Mouse (Mus musculus) B cell, adult 2 months (primary cell): Measurements from ENCODE around the gene Ppm1j.
"Not testable (repeated sequence)": the region's sequence is repeated elsewhere in the genome, so short reads cannot be mapped to it uniquely, and the experiment has no call there.

Source experiments
- DNase-seq, 2 experiments: peaks; one replicate each; pipeline ENCODE4 v3.0.0; 2022

Gene Ppm1j

GRCm38 (mm10) chr3:104780561-104781420, at the start of gene Ppm1j:
TSS of gene Ppm1j (plus strand) at chr3:104781056.
- peak; percentile 64 to 67 for DNase-seq

- no peak for DNase-seq
Observed at GRCm38 (mm10) chr3:104732907-104733306, 47.9 kb upstream of the Ppm1j start.

DNA sequence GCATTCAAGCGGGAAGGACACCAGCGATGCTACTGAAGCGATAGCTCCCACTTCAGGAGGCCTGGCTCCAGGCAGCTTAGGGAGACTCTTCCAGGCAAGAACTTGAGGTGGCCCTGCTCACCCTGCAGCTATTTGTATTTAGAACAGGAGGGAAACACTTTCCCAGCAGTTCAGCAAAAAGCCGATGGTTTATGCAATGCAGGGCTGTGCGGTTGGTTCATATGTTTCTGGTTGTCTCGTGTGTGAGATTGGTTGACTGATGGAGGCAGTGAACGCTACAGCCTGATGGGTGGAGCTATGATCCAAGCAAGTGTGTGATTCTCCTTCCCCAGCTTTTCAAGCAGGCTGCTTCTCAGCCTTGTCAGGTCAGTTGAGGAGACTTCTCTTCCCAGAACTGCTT, 46.2 kb upstream of the Ppm1j start:
- DNase-seq: no peak

GRCm38 (mm10) chr3:104741954-104742353, 38.9 kb upstream of the Ppm1j start:
- DNase-seq: no peak

- no peak for DNase-seq
Observed at GRCm38 (mm10) chr3:104743161-104743560, 37.7 kb upstream of the Ppm1j start.

GRCm38 (mm10) chr3:104743864-104744263, 37.0 kb upstream of the Ppm1j start:
- no peak for DNase-seq

GRCm38 (mm10) chr3:104752845-104753244, 28.0 kb upstream of the Ppm1j start:
- DNase-seq: peak; percentile 33 to 42

DNA sequence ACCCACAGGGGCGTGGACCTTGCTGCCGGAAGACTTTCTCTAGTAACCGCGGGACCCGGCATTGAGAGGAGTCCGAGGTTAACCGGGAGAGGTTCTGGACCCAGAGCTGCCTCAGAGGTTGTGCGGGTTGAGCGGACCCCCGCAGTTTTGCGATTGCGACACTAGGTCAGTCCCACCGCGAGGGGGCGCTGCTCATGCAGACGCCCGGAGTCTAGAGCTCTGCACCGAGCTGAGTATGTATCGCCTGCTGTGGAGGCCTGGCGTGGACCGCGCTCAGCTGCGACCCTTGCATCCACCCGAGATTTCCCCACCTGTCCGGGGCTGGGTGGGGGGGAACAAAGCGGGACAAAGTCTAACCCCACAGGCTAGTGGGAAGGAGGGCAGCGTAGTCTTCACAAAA, 22.4 kb upstream of the Ppm1j start:
- DNase-seq: peak; percentile 79 to 80

- DNase-seq: no peak
Observed at GRCm38 (mm10) chr3:104758869-104759268, 22.0 kb upstream of the Ppm1j start.

GRCm38 (mm10) chr3:104762103-104762863, 18.6 kb upstream of the Ppm1j start:
- DNase-seq: not testable (repeated sequence)

GRCm38 (mm10) chr3:104765021-104765420, 15.8 kb upstream of the Ppm1j start:
- peak; percentile 43 to 52 for DNase-seq

DNA sequence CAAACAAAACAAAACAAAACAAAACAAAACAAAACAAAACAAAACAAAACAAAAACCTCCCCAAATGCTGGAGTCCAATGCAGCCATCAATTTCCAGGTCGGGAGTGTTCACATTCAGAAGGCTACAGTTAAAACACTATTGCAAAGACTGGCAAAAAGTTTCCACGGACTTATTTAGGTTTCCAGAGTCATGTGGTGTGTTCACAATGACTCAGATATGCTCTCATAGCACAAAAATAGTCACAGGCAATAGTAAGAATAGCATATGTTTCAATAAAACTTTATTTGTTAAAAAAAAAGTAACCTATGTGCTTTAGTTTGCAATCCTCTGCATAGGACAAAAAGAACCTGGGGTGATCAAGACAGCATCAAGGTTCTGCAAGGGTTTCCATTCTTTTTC, 13.7 kb upstream of the Ppm1j start:
- DNase-seq: no peak

DNA sequence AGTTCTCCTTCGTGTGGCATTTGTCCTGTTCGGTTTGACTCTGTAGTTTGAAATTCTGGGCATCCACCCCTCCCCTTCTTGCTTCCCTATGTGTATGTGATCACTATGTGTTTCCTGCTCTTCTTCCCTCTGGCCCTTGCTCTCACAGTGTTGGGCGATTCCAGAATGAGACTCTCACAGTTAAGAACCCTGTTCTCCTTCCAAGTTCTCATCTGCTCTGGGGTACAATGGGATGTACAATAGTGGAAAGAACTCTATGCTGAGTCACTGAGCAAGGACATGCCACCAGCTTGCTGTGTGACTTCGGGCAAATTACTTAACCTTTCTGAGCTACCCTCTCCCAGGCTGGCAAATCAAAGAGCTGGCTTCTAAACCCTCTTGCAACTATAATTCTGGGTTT, 13.1 kb upstream of the Ppm1j start:
- DNase-seq: no peak

GRCm38 (mm10) chr3:104769135-104769534, 11.7 kb upstream of the Ppm1j start:
- DNase-seq: no peak

DNA sequence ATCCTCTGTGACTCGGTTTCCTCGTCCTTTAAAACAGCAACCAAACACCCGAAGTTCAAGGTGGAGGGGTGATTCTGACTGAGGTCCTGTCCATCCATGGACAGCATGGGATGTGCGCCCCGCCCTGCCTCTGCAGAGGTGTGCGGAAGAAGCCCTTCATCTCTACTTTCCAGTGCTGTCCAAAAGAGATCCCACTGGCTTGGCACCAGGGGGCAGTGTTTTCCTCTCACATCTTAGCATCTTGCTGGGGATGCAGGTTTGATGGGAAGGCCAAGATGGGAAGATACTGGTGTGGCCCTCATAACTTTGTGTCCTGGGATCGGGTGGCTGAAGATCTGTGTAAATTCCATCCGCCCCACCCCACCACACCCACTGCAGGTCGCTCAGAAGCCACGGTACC, 10.8 kb upstream of the Ppm1j start:
- peak; percentile 43 to 44 for DNase-seq

DNA sequence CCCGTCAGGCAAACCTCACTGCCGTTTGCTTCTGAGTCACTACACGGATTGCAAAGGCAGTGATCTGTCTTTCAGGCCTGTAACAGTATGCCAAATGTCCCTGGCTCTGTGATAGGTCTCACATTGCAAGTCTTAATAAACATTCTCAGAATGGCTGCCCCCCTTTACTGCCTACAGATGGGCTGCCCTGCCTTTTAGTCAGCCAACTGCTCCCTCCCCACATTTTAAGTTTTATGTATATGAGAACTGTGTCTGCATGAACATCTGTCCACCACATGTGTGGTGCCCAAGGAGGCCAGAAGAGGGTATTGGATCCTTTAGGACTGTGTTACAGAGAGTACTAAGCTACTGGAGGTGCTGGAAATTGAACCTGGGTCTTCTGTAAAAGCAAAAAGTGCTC, 9.9 kb upstream of the Ppm1j start:
- DNase-seq: no peak

- no peak for DNase-seq
Observed at GRCm38 (mm10) chr3:104771460-104771859, 9.4 kb upstream of the Ppm1j start.

DNA sequence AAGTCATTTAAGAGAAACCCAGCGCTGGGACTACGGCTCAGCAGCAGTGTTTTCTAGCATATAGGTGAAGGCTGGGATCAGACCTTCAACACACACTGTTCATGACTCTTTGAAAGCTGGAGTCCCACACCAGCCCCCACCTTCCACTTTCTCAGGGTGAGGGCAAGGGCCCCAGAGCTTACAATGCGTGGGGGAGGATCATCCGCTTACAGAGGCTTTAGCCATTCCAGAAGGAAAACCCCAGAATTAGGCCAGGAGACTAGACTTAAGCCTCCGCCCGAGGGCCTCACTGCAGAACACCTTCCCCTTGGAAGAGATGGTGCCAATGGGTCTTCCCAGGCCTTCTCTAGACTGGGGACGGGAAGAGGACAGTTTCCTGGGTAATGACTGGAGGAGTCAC, 7.6 kb upstream of the Ppm1j start:
- DNase-seq: no peak

DNA sequence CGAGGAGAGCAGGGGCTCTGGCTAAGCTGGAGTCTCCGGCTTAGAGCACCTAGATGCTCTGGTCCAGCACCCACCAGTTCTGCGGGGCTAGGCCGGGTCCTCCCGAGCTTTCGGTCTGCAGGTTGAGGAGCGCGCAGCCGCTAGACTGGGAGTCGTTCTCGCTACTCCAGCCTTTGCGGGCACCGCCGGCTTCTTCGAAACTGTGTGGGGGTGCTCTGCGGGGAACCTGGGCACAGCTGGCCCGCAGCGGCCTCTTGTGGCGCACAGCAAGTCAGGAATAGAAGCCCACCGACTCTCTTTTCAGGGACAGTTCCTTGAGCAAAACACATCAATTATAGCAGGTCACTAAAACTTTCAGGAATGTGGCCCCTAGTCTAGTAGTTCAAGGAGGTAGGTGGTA, 3.5 kb upstream of the Ppm1j start:
- peak; percentile 33 to 38 for DNase-seq

DNA sequence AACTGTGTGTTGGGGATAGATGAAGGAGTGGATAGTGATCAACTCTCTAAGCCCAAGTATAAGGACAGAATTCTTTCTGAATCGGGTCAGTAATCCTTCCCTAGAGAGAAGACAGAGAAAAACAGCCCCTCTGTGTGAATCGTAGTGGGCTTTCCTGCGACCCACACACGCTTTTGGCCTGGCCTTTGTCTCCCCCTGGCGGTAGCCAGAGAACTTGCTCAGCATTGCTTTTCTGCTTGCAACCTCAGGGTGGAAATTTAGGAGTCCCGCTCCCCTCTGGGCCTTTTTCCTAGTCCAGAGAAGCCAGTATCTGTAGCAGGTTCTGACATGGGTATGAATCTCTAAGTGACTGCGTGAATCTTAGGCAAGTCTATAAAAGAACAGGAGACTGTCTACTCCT, 907 bp upstream of the Ppm1j start:
- DNase-seq: peak; percentile 77

- DNase-seq: peak; percentile 34 to 36
Observed at GRCm38 (mm10) chr3:104781471-104781903, 631 bp downstream of the Ppm1j start, which contains the start of gene Fam19a3. TSS of gene Fam19a3 (minus strand) at chr3:104781840.

DNA sequence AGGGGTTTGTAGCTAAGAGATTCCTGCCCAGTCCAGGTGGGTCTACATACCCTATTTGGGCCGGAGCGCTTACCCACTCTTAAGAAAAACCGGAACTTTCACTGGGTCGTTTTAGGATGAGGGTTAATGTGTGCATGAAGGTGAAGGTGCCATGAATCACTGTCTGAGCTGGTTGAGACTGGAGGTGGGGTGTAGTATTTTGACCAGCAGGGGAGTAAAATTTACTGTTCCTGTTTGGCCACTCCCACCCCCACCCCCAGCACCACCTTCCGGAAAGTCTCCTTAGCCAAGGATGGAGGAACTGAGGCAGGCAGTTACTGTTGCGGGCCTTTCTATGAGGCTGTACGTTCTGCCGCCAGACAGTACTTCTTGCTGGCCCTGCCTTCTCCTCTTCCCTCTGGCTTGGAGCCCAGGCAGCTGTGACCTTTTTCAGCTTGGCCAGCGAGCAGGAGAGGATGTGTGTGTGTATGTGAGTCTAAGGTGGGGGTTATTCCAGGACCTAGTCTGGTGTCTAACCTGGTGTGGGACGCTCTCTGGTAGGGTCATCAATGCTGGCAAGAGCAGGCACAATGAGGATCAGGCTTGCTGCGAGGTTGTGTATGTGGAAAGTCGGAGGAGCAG, 1.3 kb downstream of the Ppm1j start:
- DNase-seq: no peak

DNA sequence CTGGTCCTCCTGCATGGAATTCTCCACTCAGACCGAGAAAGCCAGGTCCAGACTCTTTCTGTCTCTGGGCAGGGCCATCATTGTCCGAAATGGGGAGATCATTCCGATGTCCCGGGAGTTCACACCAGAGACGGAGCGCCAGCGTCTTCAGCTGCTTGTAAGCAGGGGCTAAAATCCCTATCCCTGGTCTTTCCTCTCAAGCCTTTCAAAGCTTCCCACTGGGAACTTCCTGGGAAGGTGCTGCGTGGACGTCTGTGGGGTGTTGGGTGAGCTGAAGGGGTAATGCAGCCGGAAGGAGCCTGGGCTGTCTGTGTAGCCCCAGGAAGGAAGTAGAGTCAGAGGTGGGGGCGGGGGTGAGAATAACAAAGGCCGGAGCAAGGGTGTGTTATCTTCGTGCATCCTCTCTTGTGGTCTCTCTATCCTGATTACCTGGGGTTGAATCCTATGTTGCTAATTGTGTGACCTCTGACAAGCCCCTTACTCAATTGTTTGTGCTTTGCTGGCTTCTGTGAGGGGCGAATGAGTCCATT, 3.2 kb downstream of the Ppm1j start:
- no peak for DNase-seq
